Mouse (Mus musculus) heart, embryonic 14.5 days (tissue): Measurements from ENCODE around the gene Chst4. TPM values are rescaled to one million over a fixed set of nuclear protein-coding genes. Genes with fewer than 3 reads are reported as not detected.

Experiments used
- ATAC-seq: fragments of 200-750 bp; cut with Nextera tagmentation; 2 replicates; pipeline ENCODE4 v1.8.0; 2017; ENCODE audit warnings: low read depth, moderate TSS enrichment; ENCODE audit not compliant: insufficient number of reproducible peaks, insufficient read depth, low FRiP score
- H3K27ac ChIP-seq, 2 experiments: fragments of 200-500 bp in 1 of 2; fragments of 300-500 bp in 1 of 2; sonication (generic) in 1 of 2; replicated peaks in 1 of 2; 2 replicates each; pipeline ENCODE4 v1.5.1; 2012 to 2014; ENCODE audit warnings: low read depth in 2 of 2, low read length in 2 of 2, control low read depth in 1 of 2, mild to moderate bottlenecking in 1 of 2, mixed read lengths in 1 of 2; ENCODE audit not compliant: control insufficient read depth in 1 of 2, insufficient read depth in 1 of 2
- H3K27me3 ChIP-seq: fragments of 300-500 bp; sonication (generic); 2 replicates; pipeline ENCODE4 v1.6.1; 2014; ENCODE audit warnings: mild to moderate bottlenecking, low read length, control low read depth; ENCODE audit not compliant: control insufficient read depth, insufficient read depth
- H3K36me3 ChIP-seq: fragments of 300-500 bp; sonication (generic); 2 replicates; pipeline ENCODE4 v1.6.1; 2014; ENCODE audit warnings: mild to moderate bottlenecking, control low read depth, low read length, mixed read lengths; ENCODE audit not compliant: control insufficient read depth, insufficient read depth
- H3K4me1 ChIP-seq, 2 experiments: fragments of 200-500 bp in 1 of 2; fragments of 300-500 bp in 1 of 2; sonication (generic) in 1 of 2; 2 replicates each; pipeline ENCODE4 v1.6.1; 2012 to 2014; ENCODE audit warnings: low read length in 2 of 2, control low read depth in 1 of 2, mixed read lengths in 1 of 2; ENCODE audit not compliant: control insufficient read depth in 2 of 2, insufficient read depth in 2 of 2
- H3K4me2 ChIP-seq: fragments of 300-500 bp; sonication (generic); 2 replicates; pipeline ENCODE4 v1.6.1; 2014; ENCODE audit warnings: mild to moderate bottlenecking, low read length
- H3K4me3 ChIP-seq, 2 experiments: fragments of 200-500 bp in 1 of 2; fragments of 300-500 bp in 1 of 2; sonication (generic) in 1 of 2; 2 replicates each; pipeline ENCODE4 v1.5.1; 2012 to 2014; ENCODE audit warnings: low read length in 2 of 2, mild to moderate bottlenecking in 2 of 2, control low read depth in 1 of 2, low read depth in 1 of 2, moderate library complexity in 1 of 2; ENCODE audit not compliant: control insufficient read depth in 1 of 2, insufficient read depth in 1 of 2
- H3K9ac ChIP-seq: fragments of 300-500 bp; sonication (generic); 2 replicates; pipeline ENCODE4 v1.6.1; 2014; ENCODE audit warnings: mild to moderate bottlenecking, low read length
- H3K9me3 ChIP-seq: fragments of 300-500 bp; sonication (generic); 2 replicates; pipeline ENCODE4 v1.6.1; 2016; ENCODE audit warnings: low read length, control low read depth; ENCODE audit not compliant: control insufficient read depth
- WGBS: fragments of 180-500 bp; shearing (Covaris S2); extraction: QIAGEN DNeasy Blood & Tissue Kit; methylation state at CpG from one replicate; pipeline ENCODE4 v1.1.7; 2014; 5-methylcytosine and 5-hydroxymethylcytosine counted together
- polyA plus RNA-seq: library from polyadenylated mRNA; unstranded; fragments of >200 nt; fragmentation: Nextera tagmentation; extraction: Ambion mirVana; gene quantifications from 2 replicates; pipeline ENCODE4 v1.2.1, GENCODE M21; 2014

The Chst4 gene
- polyA plus RNA-seq, 1 experiment from 2014 or later, result 1.3 TPM

- 88% methylated on average over 18 of the region's 18 CpGs for WGBS
- no peak overlapping the region for H3K4me2 ChIP-seq
Observed at GRCm38 (mm10) chr8:110064606-110065365, 25.2 kb upstream of the Chst4 start.

GRCm38 (mm10) chr8:110064161-110064560 lies 24.6 kb upstream of the Chst4 start:
- ATAC-seq, result no peak
- H3K4me1 ChIP-seq, result no peaks in the 10 kb centered on the region
- no peaks in the 10 kb centered on the region for H3K36me3 ChIP-seq
- H3K27me3 ChIP-seq, result no peaks in the 10 kb centered on the region
- no peak overlapping the region for H3K4me3 ChIP-seq
- WGBS, result 71% methylated on average over 9 of the region's 9 CpGs
- H3K27ac ChIP-seq, result no peak overlapping the region
- H3K9me3 ChIP-seq, result peaks cover 3% of the 10 kb centered on the region; the same call in 1 of the 2 replicates
- no peak overlapping the region for H3K9ac ChIP-seq
- no peak overlapping the region for H3K4me2 ChIP-seq

More at GRCm38 (mm10) chr8:110064606-110065365, 25.2 kb upstream of the Chst4 start:
- Histone ChIP-seq H3K9ac (no peak overlapping the region), H3K9me3 (peaks cover 3% of the 10 kb centered on the region; the same call in 1 of the 2 replicates), H3K4me3 (no peak overlapping the region), H3K36me3 (no peaks in the 10 kb centered on the region), H3K27me3 (no peaks in the 10 kb centered on the region), H3K27ac (no peak overlapping the region), H3K4me1 (no peaks in the 10 kb centered on the region)
- no peak for ATAC-seq

- Histone ChIP-seq H3K36me3 (no peaks in the 10 kb centered on the region), H3K9ac (no peak overlapping the region), H3K27ac (no peak overlapping the region), H3K4me3 (no peak overlapping the region), H3K4me1 (no peaks in the 10 kb centered on the region), H3K4me2 (no peak overlapping the region), H3K27me3 (no peaks in the 10 kb centered on the region), H3K9me3 (peaks cover 3% of the 10 kb centered on the region; the same call in 1 of the 2 replicates)
- 63% methylated on average over 8 of the region's 8 CpGs for WGBS
- ATAC-seq, result no peak
Observed at GRCm38 (mm10) chr8:110058207-110058606, 18.7 kb upstream of the Chst4 start.

GRCm38 (mm10) chr8:110051208-110051607 lies 11.7 kb upstream of the Chst4 start:
- ATAC-seq, result no peak
- Histone ChIP-seq H3K9me3 (no peaks in the 10 kb centered on the region), H3K4me3 (no peak overlapping the region), H3K4me1 (no peaks in the 10 kb centered on the region), H3K4me2 (no peak overlapping the region), H3K36me3 (no peaks in the 10 kb centered on the region), H3K9ac (no peak overlapping the region), H3K27ac (no peak overlapping the region), H3K27me3 (no peaks in the 10 kb centered on the region)
- WGBS, result 68% methylated on average over 6 of the region's 6 CpGs

GRCm38 (mm10) chr8:110040509-110040908 lies 969 bp upstream of the Chst4 start:
- H3K9ac ChIP-seq, result no peak overlapping the region
- no peaks in the 10 kb centered on the region for H3K9me3 ChIP-seq
- ATAC-seq, result no peak
- no peaks in the 10 kb centered on the region for H3K36me3 ChIP-seq
- no peak overlapping the region for H3K4me2 ChIP-seq
- no peak overlapping the region for H3K27ac ChIP-seq
- H3K4me3 ChIP-seq, result no peak overlapping the region
- WGBS, result 59% methylated on average over 4 of the region's 4 CpGs
- peaks cover 4 to 7% of the 10 kb centered on the region in 2 experiments; a peak in 2 of 4 replicates for H3K4me1 ChIP-seq
- no peaks in the 10 kb centered on the region for H3K27me3 ChIP-seq

- Histone ChIP-seq H3K27ac (no peak overlapping the region), H3K4me1 (peaks cover 8% of the 10 kb centered on the region in 2 experiments; a peak in 3 of 4 replicates), H3K4me2 (no peak overlapping the region), H3K9ac (no peak overlapping the region), H3K4me3 (no peak overlapping the region), H3K9me3 (no peaks in the 10 kb centered on the region), H3K27me3 (no peaks in the 10 kb centered on the region), H3K36me3 (no peaks in the 10 kb centered on the region)
- no peak for ATAC-seq
- 51% methylated on average over 7 of the region's 7 CpGs for WGBS
Observed at GRCm38 (mm10) chr8:110039216-110039615, 324 bp downstream of the Chst4 start.

- Histone ChIP-seq H3K9me3 (no peaks in the 10 kb centered on the region), H3K27me3 (no peaks in the 10 kb centered on the region), H3K36me3 (no peaks in the 10 kb centered on the region), H3K4me1 (peaks cover 10 to 11% of the 10 kb centered on the region in 2 experiments; a peak in 3 of 4 replicates), H3K4me2 (no peak overlapping the region), H3K27ac (no peak overlapping the region), H3K9ac (no peak overlapping the region), H3K4me3 (no peak overlapping the region)
- WGBS, result 52% methylated on average over 2 of the region's 2 CpGs
- ATAC-seq, result no peak
Observed at GRCm38 (mm10) chr8:110036156-110036555, 3.4 kb downstream of the Chst4 start.
